Mouse (Mus musculus) v-Abl transformed pro-B cells (cell line): Measurements from ENCODE around the gene Cyp2c65.
"Not testable (repeated sequence)": the region's sequence is repeated elsewhere in the genome, so short reads cannot be mapped to it uniquely, and the experiment has no call there.

Experiments used
- in situ Hi-C, 2 experiments: fragments of 400-800 bp; cut with MboI; formaldehyde crosslinking; loops; one replicate each; pipeline ENCODE4 v1.15.1; 2025; ENCODE audit not compliant: unreplicated experiment in 2 of 2

Cyp2c65 gene

GRCm38 (mm10) chr19:39060719-39061118 is at the start of gene Cyp2c65:
Gene Cyp2c65 (plus strand): TSS chr19:39061015.
- in situ Hi-C loops: no loop called here

GRCm38 (mm10) chr19:39057928-39058327 is 2.9 kb upstream of the Cyp2c65 start:
- in situ Hi-C loops: no loop called here

GRCm38 (mm10) chr19:39098779-39099178 is 38.0 kb downstream of the Cyp2c65 start:
- in situ Hi-C loops: not testable (repeated sequence)

GRCm38 (mm10) chr19:39113644-39114043 is 52.8 kb downstream of the Cyp2c65 start, which contains the start of gene Cyp2c66:
Gene Cyp2c66 (plus strand): TSS chr19:39113898.
- in situ Hi-C loops: loop anchor here in 1 of 2 experiments (10.0 kb wide), 1 partner anchor 361 kb away; no protein-coding TSS in a partner anchor
